Mouse (Mus musculus) C2C12 (cell line): ENCODE data around the gene Cfap161.

Experiments used
- CEBPB ChIP-seq: IDR thresholded peaks from one replicate; pipeline ENCODE4 v1.6.1; 2011; ENCODE audit warnings: low read depth, mild to moderate bottlenecking, control low read depth, moderate library complexity
- CTCF ChIP-seq: IDR thresholded peaks from one replicate; pipeline ENCODE4 v1.5.1; 2011; ENCODE audit not compliant: control insufficient read depth, insufficient read depth, insufficient read length
- MYOG ChIP-seq: IDR thresholded peaks from one replicate; pipeline ENCODE4 v1.6.1; 2011; ENCODE audit not compliant: control insufficient read depth, insufficient read length; ENCODE audit errors: extremely low read depth
- USF1 ChIP-seq: IDR thresholded peaks from one replicate; pipeline ENCODE4 v1.6.1; 2011; ENCODE audit warnings: low read depth, mild to moderate bottlenecking, control low read depth, moderate library complexity

DNA sequence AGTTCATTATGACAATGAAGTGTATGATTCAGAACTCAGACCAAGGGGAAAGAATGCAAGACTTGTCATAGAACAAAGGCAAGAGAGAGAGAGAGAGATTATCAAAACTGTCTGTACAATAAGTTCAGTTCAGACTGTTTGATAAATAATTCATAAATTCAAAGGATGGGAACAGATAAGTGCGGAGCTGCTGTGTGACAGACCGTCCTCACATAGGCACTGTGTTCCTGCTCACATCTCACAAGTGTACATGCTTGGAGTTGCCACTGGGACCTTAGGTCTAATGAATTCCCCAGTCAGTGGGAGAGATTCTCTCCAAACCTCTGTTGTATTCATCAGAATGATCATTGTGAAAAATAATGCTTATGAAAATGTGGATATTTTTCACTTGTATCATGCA is 27.3 kb upstream of the Cfap161 start:
- no peak for TF ChIP-seq MYOG
- no peak for TF ChIP-seq CTCF
- no peak for TF ChIP-seq CEBPB
- TF ChIP-seq USF1 = no peak
